Mouse (Mus musculus) bone marrow, adult 2 months (tissue): ENCODE data around the gene Zmym6. TPM values are rescaled to one million over a fixed set of nuclear protein-coding genes. Genes with fewer than 3 reads are reported as not detected.

Experiments used
- H3K27ac ChIP-seq: fragments of 200-500 bp; 2 replicates; pipeline ENCODE4 v1.5.1; 2012; ENCODE audit warnings: low read depth, mild to moderate bottlenecking, control low read depth, inconsistent platforms, low read length; ENCODE audit not compliant: control insufficient read depth, poor library complexity, insufficient read depth
- H3K4me1 ChIP-seq: fragments of 200-500 bp; 2 replicates; pipeline ENCODE4 v1.6.1; 2011; ENCODE audit warnings: low read length; ENCODE audit not compliant: control insufficient read depth, insufficient read depth
- H3K4me3 ChIP-seq: fragments of 200-500 bp; replicated peaks from 2 replicates; pipeline ENCODE3; 2011; ENCODE audit warnings: mild to moderate bottlenecking, low read depth, low read length, control low read depth; ENCODE audit not compliant: control insufficient read depth
- CTCF ChIP-seq: fragments of 200-500 bp; IDR thresholded peaks from 2 replicates; pipeline ENCODE4 v1.5.1; 2011; ENCODE audit warnings: low read length, control low read depth; ENCODE audit not compliant: control insufficient read depth, insufficient read depth
- POLR2A ChIP-seq: fragments of 200-500 bp; IDR thresholded peaks from 2 replicates; pipeline ENCODE4 v1.6.1; 2011; ENCODE audit warnings: low read depth, mild to moderate bottlenecking, control low read depth, low read length, borderline replicate concordance; ENCODE audit not compliant: control insufficient read depth
- WGBS: fragments of 180-500 bp; shearing (Covaris S2); methylation state at CpG from one replicate; pipeline ENCODE4 v1.1.7; 2018; 5-methylcytosine and 5-hydroxymethylcytosine counted together
- polyA plus RNA-seq: library from polyadenylated mRNA; stranded (reverse); fragments of >200 nt; gene quantifications from 2 replicates; pipeline ENCODE4 v1.2.4, GENCODE M21; 2011; ENCODE audit warnings: low replicate concordance; ENCODE audit not compliant: missing spikeins, insufficient read depth, insufficient read length

Gene Zmym6
- polyA plus RNA-seq, 1 experiment, result 3.0 TPM

DNA sequence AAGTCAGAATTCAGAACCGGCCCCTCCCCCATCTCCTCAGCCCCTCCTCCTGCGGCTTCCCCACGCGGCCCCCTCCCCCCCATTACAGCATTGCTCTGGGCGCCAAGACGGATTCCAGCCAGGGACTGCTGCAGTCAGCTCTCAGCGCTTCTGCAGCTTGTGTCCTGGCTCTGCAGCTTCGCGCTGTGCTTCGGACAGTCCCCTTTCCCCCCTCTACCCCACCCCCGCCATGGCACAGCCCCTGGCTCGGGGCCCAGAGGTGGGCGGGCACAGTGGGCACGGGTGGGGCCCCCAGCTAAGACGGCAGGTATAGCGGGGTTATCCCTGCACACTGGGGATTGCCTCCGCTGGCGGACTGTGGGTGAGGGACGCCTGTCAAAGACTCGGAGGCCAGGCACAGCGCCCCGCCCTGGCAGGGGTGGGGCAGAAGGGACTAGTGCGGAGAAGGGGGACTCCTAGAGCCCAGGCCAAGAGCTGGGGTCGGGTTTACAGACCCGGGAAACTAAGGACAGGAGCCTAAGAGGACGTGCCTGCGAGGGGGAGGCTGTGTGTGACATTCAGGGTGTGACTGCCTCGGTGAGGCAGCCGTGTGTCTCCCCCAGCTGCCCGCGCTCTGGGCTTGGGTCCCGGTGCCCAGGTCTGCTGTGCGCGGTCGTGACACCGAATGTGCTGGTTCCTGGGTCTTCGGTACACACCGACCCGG, 91.2 kb downstream of the Zmym6 start:
- H3K4me1 ChIP-seq, result no peaks in the 10 kb centered on the region
- TF ChIP-seq CTCF, result no peak
- TF ChIP-seq POLR2A, result no peak
- WGBS, result under 1% methylated on average over 39 of the region's 39 CpGs
- H3K4me3 ChIP-seq, result no peak overlapping the region
- H3K27ac ChIP-seq, result no peak overlapping the region; the same call in 1 of the 2 replicates

DNA sequence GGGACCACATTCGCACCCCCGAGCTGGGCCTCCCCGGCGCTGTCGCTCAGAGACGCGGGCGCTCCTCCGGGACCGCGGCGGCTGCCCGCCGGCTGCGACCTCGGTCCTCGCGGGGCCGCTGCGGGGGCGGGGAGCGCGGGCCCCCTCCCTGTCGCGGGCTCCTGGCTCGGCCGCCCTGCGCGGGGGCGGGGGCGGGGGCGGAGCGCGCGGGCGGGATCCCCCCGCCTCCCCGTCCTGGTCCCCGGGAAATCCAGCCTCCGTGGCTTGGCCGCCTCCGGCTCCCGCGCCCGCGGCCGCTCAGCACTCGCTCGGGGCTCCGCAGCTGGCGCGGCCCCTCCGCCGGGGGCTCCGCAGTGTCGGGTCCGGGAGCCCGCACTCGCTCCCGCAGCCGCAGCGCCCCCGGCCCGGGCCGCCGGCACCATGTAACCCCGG, 91.7 kb downstream of the Zmym6 start, which contains the start of gene Dlgap3:
Dlgap3 (plus strand) TSS at position 291 of the 432 bp plus-strand sequence.
- no peak within 1 kb of the TSS; the same call in 1 of the 2 replicates for H3K27ac ChIP-seq
- WGBS, result 2% methylated on average over 67 of the region's 67 CpGs
- no peak for TF ChIP-seq POLR2A

DNA sequence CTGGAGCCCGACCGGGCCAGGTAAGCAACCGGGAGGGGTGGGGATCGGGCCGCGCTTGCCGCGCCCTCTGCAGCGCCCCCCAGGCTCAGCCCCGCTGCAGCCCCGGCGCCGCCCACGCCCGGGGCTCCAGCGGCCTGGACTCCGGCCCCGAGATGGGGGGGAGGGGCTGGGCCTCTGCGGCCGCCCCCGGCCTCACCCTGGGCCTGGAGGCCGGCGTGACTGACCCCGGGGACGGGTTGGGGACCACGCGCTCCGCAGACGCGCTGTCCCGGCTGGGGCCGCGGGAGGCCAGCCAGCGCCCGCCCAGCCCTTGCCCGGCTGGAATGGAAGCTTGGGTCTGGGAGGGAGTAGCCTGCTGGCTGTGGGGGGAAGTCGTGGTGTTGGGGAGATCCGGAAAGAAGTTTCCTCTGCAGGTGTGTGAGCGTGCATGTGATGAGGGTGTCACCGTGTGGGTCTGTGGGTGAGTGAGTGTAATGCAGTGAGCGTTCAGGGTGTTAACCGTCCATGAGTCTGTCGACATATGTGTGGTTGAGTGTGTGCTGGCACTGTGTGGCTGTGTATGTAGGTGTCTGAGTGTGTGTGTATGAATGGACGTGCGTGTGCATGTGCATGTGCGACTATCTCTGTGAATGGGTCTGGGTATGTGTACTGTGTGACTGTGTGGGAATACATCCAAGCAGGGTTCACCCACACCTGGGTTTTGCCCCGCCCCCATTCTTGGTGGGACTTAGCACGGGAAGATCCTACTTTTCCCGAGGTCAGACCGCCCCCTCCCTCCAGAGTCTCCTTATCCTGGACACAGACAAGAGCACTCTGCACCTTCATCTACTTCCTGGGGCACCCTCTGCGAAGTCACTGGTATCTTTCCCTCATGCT, 92.4 kb downstream of the Zmym6 start:
- 4% methylated on average over 51 of the region's 51 CpGs for WGBS
- H3K4me3 ChIP-seq, result no peak overlapping the region
- TF ChIP-seq CTCF (no peak), POLR2A (no peak)
- H3K4me1 ChIP-seq, result no peaks in the 10 kb centered on the region
- H3K27ac ChIP-seq, result no peak overlapping the region

More for the DNA sequence above, 91.7 kb downstream of the Zmym6 start, which contains the start of gene Dlgap3:
- H3K4me1 ChIP-seq, result no peaks in the 10 kb centered on the region
- H3K4me3 ChIP-seq, result no peak within 1 kb of the TSS

DNA sequence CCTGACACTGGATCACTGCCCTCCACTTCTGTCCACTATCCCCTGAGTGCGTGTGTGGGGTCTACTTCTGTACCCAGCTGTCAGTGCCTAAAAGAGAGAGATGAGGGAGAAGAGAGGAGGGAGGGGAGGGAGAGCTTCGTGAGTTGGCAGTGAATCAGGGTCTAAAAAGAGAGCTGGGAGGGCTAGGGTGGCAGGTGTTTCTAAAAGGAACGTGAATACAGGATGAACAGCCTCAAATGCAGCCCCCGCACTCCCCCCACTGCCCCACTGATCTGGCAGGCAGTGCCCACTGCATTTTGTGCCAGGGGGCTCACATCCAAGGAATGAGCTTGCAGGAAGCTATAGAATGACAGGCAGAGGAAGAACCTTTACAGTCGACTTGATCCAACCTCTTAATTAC, 93.7 kb downstream of the Zmym6 start:
- Histone ChIP-seq H3K4me1 (no peaks in the 10 kb centered on the region), H3K4me3 (no peak overlapping the region), H3K27ac (no peak overlapping the region)
- no peak for TF ChIP-seq POLR2A
- TF ChIP-seq CTCF, result no peak
- WGBS, result 46% methylated on average over 5 of the region's 5 CpGs

DNA sequence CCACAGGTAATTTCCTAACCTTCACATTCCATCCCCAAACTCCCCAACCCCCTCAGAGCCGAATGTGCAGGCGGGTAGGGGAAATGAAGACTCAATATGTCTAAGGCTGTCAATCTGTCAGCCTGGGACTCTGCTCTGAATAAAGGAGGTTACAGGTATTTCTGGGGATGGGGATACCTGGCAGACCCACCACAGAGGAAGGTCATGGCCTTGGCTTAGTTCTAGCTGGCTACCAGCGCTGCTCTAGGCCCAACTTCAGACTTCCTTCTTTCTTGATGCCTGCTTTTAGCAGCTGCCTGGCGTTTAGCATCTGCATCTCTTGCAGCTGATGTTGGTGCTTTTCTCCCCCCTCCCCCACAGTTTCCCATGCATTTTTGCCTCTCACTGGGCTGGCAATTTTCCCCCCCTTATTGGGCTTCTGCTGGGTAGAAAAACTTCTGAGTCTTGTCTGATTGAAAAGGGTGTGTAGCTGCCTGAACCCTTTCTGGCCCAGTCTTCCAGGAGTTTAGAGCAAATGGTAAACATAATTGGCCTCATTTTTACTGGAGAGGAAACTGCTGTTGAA, 94.2 kb downstream of the Zmym6 start:
- H3K27ac ChIP-seq, result no peak overlapping the region
- H3K4me3 ChIP-seq, result no peak overlapping the region
- 40% methylated on average over 4 of the region's 4 CpGs for WGBS
- TF ChIP-seq CTCF (no peak), POLR2A (no peak)
- no peaks in the 10 kb centered on the region for H3K4me1 ChIP-seq

DNA sequence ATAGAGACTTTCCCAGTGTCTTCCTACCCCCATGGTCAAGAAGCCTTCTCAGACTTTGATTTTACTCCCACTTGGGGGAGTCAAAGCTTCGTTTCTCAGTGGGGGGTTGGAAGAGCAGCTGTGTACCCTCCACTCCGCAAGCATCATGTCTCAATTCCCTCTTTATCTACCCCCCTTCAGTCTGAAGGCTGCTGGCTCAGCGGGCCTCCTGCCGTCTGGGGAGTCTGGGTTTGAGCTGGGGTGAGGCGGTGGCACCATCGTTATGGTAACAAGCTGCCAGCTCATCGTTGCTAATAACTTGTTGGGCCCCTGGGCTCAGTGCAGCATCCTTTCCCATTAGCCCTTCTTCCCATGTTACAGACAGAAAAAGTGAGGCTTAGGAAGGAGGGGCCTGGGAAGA, 94.9 kb downstream of the Zmym6 start:
- H3K27ac ChIP-seq, result no peak overlapping the region
- no peak overlapping the region for H3K4me3 ChIP-seq
- WGBS, result 26% methylated on average over 7 of the region's 7 CpGs
- TF ChIP-seq POLR2A, result no peak
- H3K4me1 ChIP-seq, result no peaks in the 10 kb centered on the region

DNA sequence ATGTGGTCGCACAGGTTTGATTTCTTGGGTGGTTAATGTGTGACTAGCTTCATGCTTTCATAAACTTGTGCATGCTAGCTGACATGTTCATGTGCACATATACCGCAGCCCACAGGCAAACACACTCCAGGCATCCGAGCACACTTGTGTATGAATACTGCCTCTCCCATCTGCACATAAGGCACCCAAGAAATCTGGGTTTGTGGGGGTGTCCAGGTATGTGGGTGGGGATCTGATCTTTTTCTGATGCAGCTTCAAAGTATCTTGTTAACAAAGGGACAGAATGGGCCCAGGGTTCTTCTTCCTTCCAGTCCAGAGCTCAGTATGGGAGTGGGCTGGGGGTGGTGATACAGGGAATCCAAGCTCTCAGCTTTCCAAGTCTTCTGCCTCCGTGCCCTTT, 95.4 kb downstream of the Zmym6 start:
- no peak overlapping the region for H3K4me3 ChIP-seq
- no peak overlapping the region for H3K27ac ChIP-seq
- H3K4me1 ChIP-seq, result no peaks in the 10 kb centered on the region
- TF ChIP-seq CTCF (no peak), POLR2A (no peak)
- 53% methylated on average over 4 of the region's 4 CpGs for WGBS

DNA sequence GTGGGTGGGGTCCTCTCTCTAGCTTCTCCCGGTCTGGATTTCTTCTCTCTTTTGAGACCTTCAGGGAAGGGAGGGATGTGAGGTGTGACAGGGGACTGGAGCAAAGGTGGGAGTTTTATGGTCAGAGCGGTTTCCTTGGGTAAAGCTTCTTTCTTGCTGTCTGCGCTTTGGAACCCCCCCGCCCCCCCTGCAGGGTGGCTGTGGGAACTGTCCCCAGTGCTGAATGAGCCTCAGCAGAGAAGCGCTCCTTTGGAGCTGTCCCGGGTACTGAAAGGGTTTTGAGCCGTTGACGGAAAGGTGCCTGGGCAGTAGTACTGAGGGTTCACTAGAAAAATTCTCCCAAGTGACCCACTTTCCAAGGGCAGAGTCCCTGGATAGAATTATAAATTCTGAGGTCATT, 96.3 kb downstream of the Zmym6 start:
- Histone ChIP-seq H3K27ac (no peak overlapping the region), H3K4me3 (no peak overlapping the region), H3K4me1 (no peaks in the 10 kb centered on the region)
- WGBS, result 3% methylated on average over 8 of the region's 8 CpGs
- TF ChIP-seq CTCF (no peak), POLR2A (no peak)

Other genes starting within 250 kb of the Zmym6 start
- gene Zmym4, start 109.2 kb upstream of the Zmym6 start, polyA plus RNA-seq, result 4.5 and 10.6 TPM in 2 replicates
- 379 and 425 TPM in 2 replicates for gene Sfpq, start 56.1 kb upstream of the Zmym6 start, polyA plus RNA-seq
- 10.7 and 20.6 TPM in 2 replicates for gene Zmym1, start 16.2 kb upstream of the Zmym6 start, polyA plus RNA-seq
- 2.9 and 8.6 TPM in 2 replicates for gene Tmem35b, start 46.3 kb downstream of the Zmym6 start, polyA plus RNA-seq
- 1.0 TPM in 1 of 2 replicates, not detected in the other for gene Dlgap3, start 91.8 kb downstream of the Zmym6 start, polyA plus RNA-seq
- gene Smim12, start 166.4 kb downstream of the Zmym6 start, polyA plus RNA-seq, result 9.3 and 20.5 TPM in 2 replicates
- not detected in 2 replicates for gene Gja4, start 236.7 kb downstream of the Zmym6 start, polyA plus RNA-seq